Mouse (Mus musculus) CH12.LX (cell line): ENCODE measurements at regions not wholly inside any gene's neighbourhood (a gene's known extent, or its start where the extent isn't known, plus 50 kb on each side); places are given as distances from the start of the nearest gene placed in this dataset.

ENCODE experiments used
- DNase-seq: peaks from one replicate; pipeline ENCODE4 v3.0.0-alpha.2; 2013; ENCODE audit errors: extremely low read depth
- H3K27ac ChIP-seq: 2 replicates; pipeline ENCODE4 v1.5.1; 2012; ENCODE audit warnings: low read depth, mild to moderate bottlenecking, control low read depth, moderate library complexity; ENCODE audit not compliant: insufficient read depth
- H3K27me3 ChIP-seq: replicated peaks from 2 replicates; pipeline ENCODE3; 2012; ENCODE audit warnings: inconsistent platforms
- H3K36me3 ChIP-seq, 2 experiments: replicated peaks in 1 of 2; 2 replicates each; pipeline versions ENCODE3 to v1.6.1; 2012; ENCODE audit warnings: inconsistent platforms in 1 of 2, low read length in 1 of 2, mild to moderate bottlenecking in 1 of 2, mixed read lengths in 1 of 2, moderate library complexity in 1 of 2; ENCODE audit not compliant: control insufficient read depth in 1 of 2, insufficient read depth in 1 of 2
- H3K4me1 ChIP-seq, 2 experiments: 2 replicates each; pipeline ENCODE4 v1.6.1; 2012; ENCODE audit warnings: inconsistent platforms in 1 of 2, moderate library complexity in 1 of 2; ENCODE audit not compliant: insufficient read depth in 2 of 2, control insufficient read depth in 1 of 2
- H3K4me2 ChIP-seq: 2 replicates; pipeline ENCODE4 v1.6.1; 2012; ENCODE audit warnings: low read depth, mild to moderate bottlenecking, control low read depth; ENCODE audit not compliant: poor library complexity, insufficient read depth, severe bottlenecking
- H3K4me3 ChIP-seq, 3 experiments: fragments of 150-350 bp in 1 of 3; sonication (generic) in 1 of 3; replicated peaks in 1 of 3; 2 replicates each; pipeline versions ENCODE3 to v1.5.1; 2011 to 2012; ENCODE audit warnings: low read depth in 2 of 3, low read length in 2 of 3, mild to moderate bottlenecking in 2 of 3, moderate library complexity in 2 of 3, control low read depth in 1 of 3, improper control_type of control experiment in 1 of 3, inconsistent platforms in 1 of 3, mixed read lengths in 1 of 3; ENCODE audit not compliant: poor library complexity in 1 of 3
- H3K79me2 ChIP-seq: replicated peaks from 2 replicates; pipeline ENCODE4 v1.6.1; 2012; ENCODE audit warnings: mild to moderate bottlenecking, moderate library complexity; ENCODE audit not compliant: control insufficient read depth, poor library complexity, insufficient read depth, severe bottlenecking; ENCODE audit errors: extremely low read depth
- H3K9ac ChIP-seq: 2 replicates; pipeline ENCODE4 v1.6.1; 2012; ENCODE audit warnings: low read depth, mild to moderate bottlenecking, control low read depth, moderate library complexity; ENCODE audit not compliant: insufficient read depth
- H3K9me3 ChIP-seq: replicated peaks from 2 replicates; pipeline ENCODE3; 2012; ENCODE audit warnings: low read length, inconsistent platforms, mixed read lengths
- CHD2 ChIP-seq: IDR thresholded peaks from 2 replicates; pipeline ENCODE4 v1.6.1; 2011; ENCODE audit warnings: low read length, improper control_type of control experiment
- CTCF ChIP-seq, 2 experiments: IDR thresholded peaks in 1 of 2; conservative IDR thresholded peaks in 1 of 2; 2 replicates each; pipeline ENCODE4 v1.5.1; 2011 to 2012; ENCODE audit warnings: low read depth in 2 of 2, low read length in 2 of 2, improper control_type of control experiment in 1 of 2, inconsistent platforms in 1 of 2, mild to moderate bottlenecking in 1 of 2, moderate library complexity in 1 of 2
- E2F4 ChIP-seq: IDR thresholded peaks from 2 replicates; pipeline ENCODE4 v1.6.1; 2011; ENCODE audit warnings: low read depth, low read length, improper control_type of control experiment; ENCODE audit not compliant: insufficient replicate concordance
- ELF1 ChIP-seq: IDR thresholded peaks from 2 replicates; pipeline ENCODE4 v1.6.1; 2014; ENCODE audit warnings: low read depth, mild to moderate bottlenecking, inconsistent platforms, low read length, improper control_type of control experiment
- ETS1 ChIP-seq: conservative IDR thresholded peaks from 2 replicates; pipeline ENCODE4 v1.6.1; 2012; ENCODE audit warnings: low read depth, mild to moderate bottlenecking, inconsistent platforms, low read length, improper control_type of control experiment, moderate library complexity
- HCFC1 ChIP-seq: IDR thresholded peaks from 2 replicates; pipeline ENCODE4 v1.6.1; 2012; ENCODE audit warnings: low read depth, mild to moderate bottlenecking, inconsistent platforms, low read length, improper control_type of control experiment
- JUND ChIP-seq: conservative IDR thresholded peaks from 2 replicates; pipeline ENCODE4 v1.6.1; 2011; ENCODE audit warnings: low read depth, low read length, improper control_type of control experiment
- MAFK ChIP-seq: IDR thresholded peaks from 2 replicates; pipeline ENCODE4 v1.6.1; 2011; ENCODE audit warnings: low read length, improper control_type of control experiment; ENCODE audit not compliant: insufficient replicate concordance
- MAX ChIP-seq: IDR thresholded peaks from 2 replicates; pipeline ENCODE4 v1.6.1; 2011; ENCODE audit warnings: low read length, improper control_type of control experiment
- MAZ ChIP-seq: IDR thresholded peaks from 2 replicates; pipeline ENCODE4 v1.6.1; 2012; ENCODE audit warnings: low read depth, mild to moderate bottlenecking, inconsistent platforms, low read length, improper control_type of control experiment, moderate library complexity
- MYC ChIP-seq: IDR thresholded peaks from 2 replicates; pipeline ENCODE4 v1.6.1; 2011; ENCODE audit warnings: low read depth, mild to moderate bottlenecking, improper control_type of control experiment, low read length
- PAX5 ChIP-seq: IDR thresholded peaks from 2 replicates; pipeline ENCODE4 v1.6.1; 2012; ENCODE audit warnings: low read length, inconsistent platforms, mixed read lengths
- POLR2A ChIP-seq: IDR thresholded peaks from 2 replicates; pipeline ENCODE4 v1.6.1; 2011; ENCODE audit warnings: low read depth, mild to moderate bottlenecking, improper control_type of control experiment, low read length
- POLR2AphosphoS2 ChIP-seq: IDR thresholded peaks from 2 replicates; pipeline ENCODE4 v1.6.1; 2011; ENCODE audit warnings: low read depth, low read length, improper control_type of control experiment
- RAD21 ChIP-seq: IDR thresholded peaks from 2 replicates; pipeline ENCODE4 v1.6.1; 2011; ENCODE audit warnings: low read depth, mild to moderate bottlenecking, low read length, improper control_type of control experiment, moderate library complexity
- RCOR1 ChIP-seq: conservative IDR thresholded peaks from 2 replicates; pipeline ENCODE4 v1.6.1; 2012; ENCODE audit warnings: low read depth, mild to moderate bottlenecking, inconsistent platforms, low read length, improper control_type of control experiment
- SIN3A ChIP-seq: IDR thresholded peaks from 2 replicates; pipeline ENCODE4 v1.6.1; 2012; ENCODE audit warnings: low read length, improper control_type of control experiment, inconsistent platforms
- TBP ChIP-seq: conservative IDR thresholded peaks from 2 replicates; pipeline ENCODE4 v1.6.1; 2011; ENCODE audit warnings: low read depth, low read length, improper control_type of control experiment
- ZC3H11A ChIP-seq: IDR thresholded peaks from 2 replicates; pipeline ENCODE4 v1.6.1; 2012; ENCODE audit warnings: low read depth, mild to moderate bottlenecking, inconsistent platforms, low read length, improper control_type of control experiment
- ZMIZ1 ChIP-seq: IDR thresholded peaks from 2 replicates; pipeline ENCODE4 v1.6.1; 2012; ENCODE audit warnings: low read depth, mild to moderate bottlenecking, inconsistent platforms, low read length, improper control_type of control experiment
- dilution Hi-C: fragments of 300-500 bp; cut with MboI; formaldehyde crosslinking; loops from 2 replicates; pipeline ENCODE4 v1.14.3; 2020; ENCODE audit warnings: low sequenced_read_pairs; ENCODE audit not compliant: extremely low pct_unique_long_range_greater_than_20kb, extremely low pct_ligation_motif_present
- in situ Hi-C: fragments of 300-500 bp; cut with MboI; formaldehyde crosslinking; loops from 3 replicates; pipeline ENCODE4 v1.14.3; 2019; ENCODE audit warnings: low sequenced_read_pairs, low pct_ligation_motif_present, low pct_unique_long_range_greater_than_20kb, mixed read lengths

DNA sequence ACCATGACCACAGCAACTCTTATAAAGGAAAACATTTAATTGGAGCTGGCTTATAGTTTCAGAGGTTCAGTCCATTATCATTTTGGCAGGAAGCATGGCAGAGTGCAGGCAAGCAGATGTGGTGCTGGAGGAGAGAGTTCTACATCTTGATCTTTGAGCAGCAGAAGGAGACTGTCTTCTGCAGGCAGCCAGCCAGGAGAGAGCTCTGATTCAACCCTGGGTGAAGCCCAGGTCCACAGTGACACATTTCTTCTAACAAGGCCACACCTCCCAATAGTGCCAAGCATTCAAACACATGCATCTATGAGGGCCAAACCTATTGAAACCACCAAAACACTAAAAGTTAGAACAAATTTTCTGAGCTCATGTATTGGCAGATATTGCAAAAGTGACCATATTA lies 117.0 kb upstream of the Nxpe4 start:
- in situ Hi-C loops: no loop called here
- no peak overlapping the region for H3K4me3 ChIP-seq
- TF ChIP-seq E2F4: no peak
- no peak for TF ChIP-seq CTCF (conservative IDR thresholded peaks at IDR 0.05 in 1 of 2, IDR thresholded peaks at IDR 0.05 in 1 of 2; ENCODE audit: low read depth in 2 of 2, low read length in 2 of 2)
- no peak for TF ChIP-seq JUND
- no peak for TF ChIP-seq POLR2A
- no peak for TF ChIP-seq RAD21
- TF ChIP-seq TBP: no peak
- no peak for TF ChIP-seq ELF1
- no peak for TF ChIP-seq HCFC1
- no peak for TF ChIP-seq SIN3A
- TF ChIP-seq POLR2AphosphoS2: no peak

DNA sequence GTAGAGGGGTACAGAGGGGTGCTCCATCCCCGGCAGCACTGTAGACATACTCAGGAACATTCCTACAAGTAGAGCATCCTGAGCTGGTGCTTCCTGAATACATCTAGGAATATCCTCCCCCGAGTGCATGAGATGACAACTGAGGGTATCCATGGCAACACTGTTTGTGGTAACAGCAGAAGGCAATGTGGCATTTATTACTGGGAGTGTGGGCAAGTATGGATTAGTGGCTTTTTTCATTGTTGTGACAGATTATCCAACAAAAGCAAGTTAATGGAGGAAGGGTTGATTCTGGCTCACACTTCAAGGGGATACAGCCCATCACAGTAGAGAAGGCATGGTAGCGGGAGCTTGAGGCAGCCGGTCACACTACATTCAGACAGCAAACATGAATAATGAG lies 114.0 kb upstream of the Nxpe4 start:
- TF ChIP-seq ZC3H11A: no peak
- no peak for TF ChIP-seq PAX5
- TF ChIP-seq TBP: no peak
- no peak for TF ChIP-seq MAZ
- no peak for TF ChIP-seq CHD2
- no peak for TF ChIP-seq ETS1
- no peak for TF ChIP-seq ZMIZ1
- no peak for TF ChIP-seq RCOR1
- TF ChIP-seq RAD21: no peak
- no peak for TF ChIP-seq MAFK
- TF ChIP-seq MYC: no peak
- no peak for TF ChIP-seq POLR2A
- no peak for TF ChIP-seq MAX
- in situ Hi-C loops: no loop called here
- H3K36me3 ChIP-seq: no peaks in the 10 kb centered on the region
- no peaks in the 10 kb centered on the region for H3K79me2 ChIP-seq
- dilution Hi-C loops: no loop called here
- H3K9ac ChIP-seq: no peak overlapping the region
- H3K4me2 ChIP-seq: no peak overlapping the region
- H3K4me1 ChIP-seq: no peaks in the 10 kb centered on the region
- H3K4me3 ChIP-seq: no peak overlapping the region
- DNase-seq: no peak
- no peak overlapping the region for H3K27ac ChIP-seq
- peaks cover 8% of the 10 kb centered on the region for H3K27me3 ChIP-seq
- no peaks in the 10 kb centered on the region for H3K9me3 ChIP-seq

More for the DNA sequence above, 117.0 kb upstream of the Nxpe4 start:
- Histone ChIP-seq H3K4me1 (no peaks in the 10 kb centered on the region), H3K9me3 (no peaks in the 10 kb centered on the region), H3K9ac (no peak overlapping the region), H3K36me3 (no peaks in the 10 kb centered on the region), H3K27ac (no peak overlapping the region), H3K4me2 (no peak overlapping the region), H3K79me2 (no peaks in the 10 kb centered on the region), H3K27me3 (peaks cover 19% of the 10 kb centered on the region)
- DNase-seq: no peak
- dilution Hi-C loops: no loop called here
